Mouse (Mus musculus): ENCODE data around the gene Cnih2.

Gene Cnih2

DNA sequence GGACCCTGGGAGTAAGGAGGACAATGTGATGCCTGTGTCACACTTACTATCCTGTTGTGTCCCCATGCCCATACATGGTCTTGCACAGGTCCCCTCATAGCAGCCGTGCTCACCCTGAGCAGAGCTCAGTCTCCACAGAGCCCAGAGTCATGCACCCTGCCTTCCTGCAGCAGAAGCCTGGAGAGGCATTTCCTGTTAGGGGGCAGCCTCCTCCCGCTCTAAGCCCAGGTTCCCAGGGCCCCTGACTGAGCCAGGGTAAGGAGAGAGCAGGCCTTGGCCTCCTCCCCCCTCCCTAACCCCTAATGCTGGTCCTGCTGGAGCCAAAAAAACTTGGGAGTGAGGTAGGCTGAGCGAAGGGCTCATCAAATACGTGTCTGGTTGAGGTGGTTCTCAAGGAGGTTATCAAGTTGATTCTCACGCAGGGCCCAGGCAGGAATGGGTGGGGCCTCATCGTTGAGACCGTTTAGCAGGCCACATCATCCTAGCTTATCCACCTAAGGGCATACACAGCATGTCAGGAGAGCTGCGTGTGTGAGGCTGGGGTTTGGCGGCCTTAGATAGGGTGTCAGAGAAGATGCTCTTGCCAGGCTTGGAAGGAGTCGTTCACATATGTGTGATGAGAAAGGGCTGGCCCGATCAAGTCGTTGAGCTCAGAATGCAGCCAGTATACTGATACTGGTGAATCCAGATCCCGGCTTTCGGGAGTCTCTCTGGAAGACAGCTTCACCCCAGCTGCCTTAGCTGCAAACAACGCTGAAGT lies 31.1 kb downstream of the Cnih2 start:
- peak; percentile 49 for DNase-seq

DNA sequence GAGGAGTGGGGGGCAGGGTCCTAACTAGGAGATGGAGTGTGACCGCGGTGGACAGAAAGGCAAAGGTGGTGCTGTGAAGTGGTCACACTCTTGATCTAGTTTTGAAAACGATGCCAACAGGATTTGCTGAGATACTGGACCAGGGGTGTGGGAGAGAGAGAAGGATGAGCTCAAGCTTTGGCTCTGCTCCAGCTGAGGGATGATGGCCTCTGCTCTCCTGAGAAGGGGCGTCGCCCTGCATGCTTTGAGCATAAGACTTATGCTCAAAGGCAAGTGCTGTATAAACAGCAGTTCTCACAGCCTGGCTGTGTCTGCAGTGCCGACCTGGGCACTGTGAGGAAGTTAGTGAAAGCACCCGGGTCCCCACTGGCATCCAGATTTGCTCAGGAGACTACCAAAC lies 33.2 kb downstream of the Cnih2 start:
- DNase-seq, result peak; percentile 50

- DNase-seq, result peak; percentile 50
Observed at GRCm38 (mm10) chr19:5062446-5062845, 35.9 kb downstream of the Cnih2 start.

- DNase-seq, result no peak
Observed at GRCm38 (mm10) chr19:5062041-5062440, 36.3 kb downstream of the Cnih2 start.

- peak; percentile 91 for DNase-seq
Observed at GRCm38 (mm10) chr19:5060365-5061330, 37.7 kb downstream of the Cnih2 start.

- DNase-seq, result peak; percentile 87
Observed at GRCm38 (mm10) chr19:5058801-5059771, 39.2 kb downstream of the Cnih2 start.

DNA sequence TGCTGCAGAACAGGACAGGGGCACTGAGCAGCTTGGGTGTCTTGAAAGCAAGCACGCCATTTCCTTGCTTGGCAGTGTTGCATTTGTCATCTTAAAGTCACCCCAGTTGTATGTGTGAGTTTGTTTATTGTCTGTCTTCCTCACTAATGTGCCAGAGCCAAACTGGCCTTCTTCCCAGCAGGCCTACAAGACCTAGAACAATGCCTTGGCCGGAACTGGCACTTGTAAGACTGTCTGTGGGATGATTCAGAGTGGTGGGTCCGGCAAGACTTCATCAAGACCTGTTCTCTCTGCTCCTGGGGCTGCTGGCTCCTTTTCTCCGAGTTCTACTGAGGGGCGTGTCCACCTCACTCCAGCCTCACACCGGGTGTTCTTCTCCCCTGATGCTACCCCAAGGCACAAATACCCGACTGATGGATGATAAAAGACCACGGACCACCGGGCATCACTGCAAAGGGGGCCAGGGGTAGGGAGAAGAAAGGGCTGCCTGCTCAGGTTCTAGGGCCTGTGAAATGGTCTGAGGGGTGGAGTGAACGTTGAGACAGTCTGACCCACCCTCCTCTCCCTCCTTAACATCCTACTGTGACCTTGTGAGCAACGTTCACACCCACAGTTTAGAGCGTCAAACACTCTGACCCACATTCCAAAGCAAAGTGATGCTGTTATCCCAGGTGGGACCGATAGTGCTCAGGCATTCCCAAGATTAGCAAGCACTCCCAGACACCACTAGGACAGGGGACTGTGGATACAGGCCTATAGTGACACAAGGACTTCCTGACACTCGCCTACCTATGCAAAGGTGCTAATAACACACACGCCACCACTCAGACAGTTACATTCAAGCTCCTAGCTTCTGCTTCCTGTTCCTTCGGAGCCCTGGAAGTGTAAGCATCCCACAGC lies 40.2 kb downstream of the Cnih2 start:
- DNase-seq, result peak; percentile 86

DNA sequence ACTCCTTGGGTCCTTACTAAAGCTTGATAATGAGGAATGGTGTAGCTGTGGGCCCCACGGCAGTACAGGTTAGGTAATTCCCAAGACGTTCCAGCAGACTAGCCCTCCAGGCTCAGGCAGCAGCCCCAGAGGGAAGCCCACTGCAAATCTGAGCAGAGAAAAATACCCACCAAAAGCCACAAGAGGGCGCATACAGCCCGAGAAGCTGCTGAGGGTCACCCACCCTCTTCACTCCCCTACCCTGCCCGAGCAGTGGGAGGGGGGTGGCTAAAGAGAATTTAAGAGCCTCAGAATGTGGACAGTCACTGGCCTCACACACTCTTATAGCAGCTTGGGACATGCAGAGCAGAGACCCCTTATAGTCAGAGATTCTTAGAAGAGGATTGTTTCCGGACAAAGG lies 42.1 kb downstream of the Cnih2 start:
- DNase-seq, result peak; percentile 81

GRCm38 (mm10) chr19:5053909-5054308 lies 44.4 kb downstream of the Cnih2 start:
- DNase-seq, result peak; percentile 67

GRCm38 (mm10) chr19:5052853-5053252 lies 45.5 kb downstream of the Cnih2 start:
- no peak for DNase-seq

DNA sequence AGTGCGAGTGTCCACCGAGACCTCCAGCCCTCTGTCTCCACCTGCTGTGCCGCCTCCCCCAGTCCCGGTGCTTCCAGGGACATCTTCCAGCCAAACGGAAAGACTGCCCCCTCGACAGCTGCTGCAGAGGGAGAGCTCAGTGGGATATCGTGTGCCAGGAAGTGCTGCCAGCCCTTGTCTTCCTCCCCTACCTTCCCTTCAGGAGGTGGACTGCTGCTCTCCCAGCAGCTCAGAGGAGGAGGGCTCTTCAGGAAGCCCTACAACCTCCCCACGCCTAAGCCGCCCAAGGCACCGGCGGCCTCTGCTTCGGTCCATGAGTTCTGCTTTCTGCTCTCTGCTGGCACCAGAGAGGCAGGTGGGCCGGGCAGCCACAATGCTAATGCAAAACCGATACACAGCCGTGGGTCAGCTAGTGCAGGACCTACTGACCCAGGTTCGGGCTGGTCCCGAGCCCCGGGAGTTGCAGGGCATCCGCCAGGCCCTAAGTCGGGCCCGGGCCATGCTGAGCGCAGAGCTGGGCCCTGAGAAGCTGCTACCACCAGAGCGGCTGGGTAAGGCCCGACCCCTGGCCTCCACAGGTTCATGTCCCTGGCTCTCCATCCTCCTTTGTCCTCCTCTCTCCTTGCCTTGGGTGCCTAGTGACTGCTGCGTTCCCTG lies 46.0 kb downstream of the Cnih2 start:
- DNase-seq, result no peak

DNA sequence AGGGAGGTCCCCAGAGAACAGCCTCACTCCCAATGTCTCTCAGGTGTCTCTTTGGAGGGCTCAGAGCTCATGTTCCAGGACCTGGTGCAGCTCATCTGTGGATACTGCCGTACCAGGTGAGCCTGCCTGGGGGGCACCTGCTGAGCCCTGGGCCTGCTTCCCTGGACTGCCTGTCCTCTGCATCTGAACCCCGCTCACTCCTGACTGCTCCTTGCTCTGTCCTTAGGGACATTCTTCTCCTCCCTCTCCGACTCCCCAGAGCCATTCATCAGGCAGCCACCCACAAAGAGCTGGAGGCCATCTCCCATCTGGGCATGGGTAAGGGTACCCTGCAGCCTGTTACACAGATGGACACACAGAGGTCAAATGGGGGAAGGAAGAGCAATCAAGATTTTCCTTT lies 46.8 kb downstream of the Cnih2 start:
- no peak for DNase-seq

DNA sequence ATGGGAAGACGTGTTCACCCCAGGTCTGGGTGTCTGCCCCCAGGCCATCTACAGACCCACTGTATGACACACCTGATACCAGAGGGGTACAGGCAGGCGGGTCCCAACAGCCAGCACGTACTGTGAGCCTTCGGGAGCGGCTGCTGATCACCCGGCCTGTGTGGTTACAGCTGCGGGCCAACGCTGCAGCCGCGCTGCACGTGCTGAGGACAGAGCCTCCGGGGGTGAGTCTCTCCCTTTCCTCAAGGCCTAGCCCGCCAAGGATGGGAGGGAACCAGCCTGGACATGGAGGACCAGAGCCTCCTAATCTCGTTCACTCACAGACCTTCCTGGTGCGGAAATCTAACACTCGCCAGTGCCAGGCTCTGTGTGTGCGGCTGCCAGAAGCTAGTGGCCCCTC lies 47.3 kb downstream of the Cnih2 start:
- DNase-seq, result no peak

- peak; percentile 70 for DNase-seq
Observed at GRCm38 (mm10) chr19:5050047-5050905, 48.0 kb downstream of the Cnih2 start, which contains the start of gene Rin1. Gene Rin1 (plus strand): TSS chr19:5050481.

DNA sequence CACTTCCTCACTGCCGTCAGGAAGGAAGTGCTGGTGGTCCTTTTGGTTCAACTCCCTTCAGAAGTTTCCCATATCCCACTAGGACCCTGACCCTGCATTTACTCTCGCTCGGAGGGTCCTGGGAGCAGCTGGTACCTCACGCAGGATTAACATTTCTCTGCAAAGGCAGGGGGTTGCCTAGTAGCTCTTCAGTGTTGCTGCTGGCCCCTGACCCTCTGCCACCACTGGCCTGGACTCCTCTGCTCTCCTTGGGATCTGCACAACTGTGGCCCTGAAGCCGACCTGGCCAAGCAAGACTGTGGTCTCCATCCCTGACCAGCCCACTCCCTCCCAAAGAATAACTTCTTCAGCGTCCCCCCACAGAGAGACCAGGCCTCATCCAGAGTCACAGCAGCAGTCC lies 49.0 kb downstream of the Cnih2 start:
- DNase-seq, result no peak

DNA sequence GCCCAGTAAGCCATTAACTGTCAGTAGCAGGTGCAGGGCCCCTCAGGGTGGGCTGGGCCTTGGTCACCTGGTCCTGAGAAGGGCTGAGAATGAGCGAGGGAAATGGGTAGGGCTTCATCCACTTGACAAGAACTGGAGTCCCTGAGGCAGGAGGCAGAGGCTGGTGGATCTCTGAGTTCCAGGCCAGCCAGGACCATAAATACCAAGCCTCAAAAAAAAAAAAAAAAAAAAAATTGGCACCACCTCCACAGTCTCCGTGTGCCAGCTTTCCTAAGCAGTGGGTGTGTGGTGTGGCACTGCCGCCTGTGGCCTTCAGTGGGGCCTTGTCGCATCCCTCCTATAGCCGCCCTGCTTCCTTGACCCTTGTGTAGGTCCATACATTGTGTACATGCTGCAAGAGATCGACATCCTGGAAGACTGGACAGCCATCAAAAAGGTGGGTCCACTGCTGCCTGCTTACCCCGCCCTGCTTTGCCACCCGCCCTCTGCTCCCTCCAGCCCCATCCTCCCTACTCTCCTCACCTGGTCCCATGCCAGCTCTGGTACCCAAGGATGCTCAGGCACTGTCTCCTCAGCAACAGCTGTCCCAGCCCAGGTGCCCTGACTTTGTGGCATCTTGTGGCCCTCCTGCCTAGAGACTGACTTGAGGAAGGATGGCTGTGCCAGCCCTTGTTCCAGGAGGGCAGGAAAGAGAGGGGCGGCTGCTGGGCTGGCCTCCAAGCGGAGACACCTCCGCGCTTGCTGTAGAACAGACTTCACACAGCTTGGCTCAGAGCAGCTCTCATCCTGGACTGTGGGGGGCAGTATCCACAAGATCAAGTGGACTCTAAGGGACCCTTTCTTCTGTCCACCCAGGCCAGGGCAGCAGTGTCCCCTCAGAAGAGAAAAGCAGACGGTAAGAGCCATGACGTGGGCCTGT lies 49.9 kb downstream of the Cnih2 start:
- DNase-seq, result no peak

- DNase-seq, result no peak
Observed at GRCm38 (mm10) chr19:5045531-5045930, 52.8 kb downstream of the Cnih2 start.
